Mouse (Mus musculus) kidney, postnatal 10 days (tissue): ENCODE results near the gene Enox1.
A peak's percentile ranks its signal among the peaks of the same experiment; 100 is the strongest.

Experiments
- DNase-seq: peaks from one replicate; pipeline ENCODE4 v3.0.0; 2021; ENCODE audit warnings: mixed read lengths

Gene Enox1

DNA sequence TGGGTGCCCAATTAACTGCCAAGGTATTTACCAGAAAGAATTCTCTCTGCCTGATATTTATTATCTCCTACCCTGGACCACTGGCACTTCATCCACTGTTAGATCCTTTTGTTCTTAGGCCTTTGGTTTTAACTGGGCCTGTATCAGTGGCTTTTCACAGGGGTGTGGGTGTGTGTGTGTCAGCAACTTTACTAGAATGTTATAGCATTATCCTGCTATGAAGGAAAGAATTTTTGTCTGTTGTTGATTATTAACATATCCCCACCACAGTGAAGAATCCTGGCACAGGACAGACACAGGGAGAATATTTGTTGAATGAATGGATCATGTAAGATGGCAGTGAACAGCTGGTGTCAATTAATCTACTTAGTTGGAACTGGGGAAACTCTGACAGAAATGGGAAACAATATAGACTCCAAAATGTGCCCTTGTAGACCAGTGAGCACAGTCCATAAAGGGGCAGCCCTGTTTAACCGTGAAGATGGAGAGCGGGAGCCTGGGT lies 40.9 kb downstream of the Enox1 start:
- no peak for DNase-seq

DNA sequence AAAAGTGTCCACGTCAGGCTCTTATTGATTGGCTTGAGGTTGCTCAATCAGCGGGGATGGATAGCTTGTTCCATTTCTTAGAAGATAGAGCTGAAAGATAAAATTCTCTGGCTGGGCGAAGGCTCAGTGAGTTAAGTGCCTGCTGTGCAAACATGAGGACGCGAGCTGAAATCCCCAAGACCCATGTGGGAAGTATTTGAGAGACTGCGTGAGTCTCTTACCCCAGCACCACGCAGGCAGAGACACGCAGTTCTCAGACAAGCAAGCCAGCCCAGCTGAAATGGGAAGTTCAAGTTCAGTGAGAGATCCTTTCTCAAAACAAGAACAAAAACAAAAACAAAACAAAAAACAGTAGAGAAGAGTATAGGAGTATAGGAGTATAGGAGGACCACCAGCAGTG lies 54.3 kb downstream of the Enox1 start:
- no peak for DNase-seq

DNA sequence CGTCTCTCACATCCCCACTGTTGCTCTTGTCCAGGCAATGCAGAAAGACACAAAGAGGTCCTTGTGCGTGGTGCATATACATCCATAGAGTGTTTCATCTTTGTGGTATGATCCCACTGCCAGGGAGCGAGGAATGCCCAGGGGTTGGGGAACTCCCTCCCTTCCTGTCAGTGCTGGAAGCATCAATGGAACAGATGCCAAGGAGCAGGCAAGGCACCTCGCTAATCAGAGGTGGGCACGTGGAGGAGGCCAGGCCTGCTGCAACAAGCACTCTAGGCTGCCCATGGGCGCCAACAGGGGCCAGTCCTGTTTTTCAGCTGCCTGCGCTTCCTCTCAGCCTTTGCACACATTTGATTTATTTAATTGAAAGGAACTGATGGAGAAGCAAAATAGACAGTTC lies 56.6 kb downstream of the Enox1 start:
- DNase-seq, result no peak

DNA sequence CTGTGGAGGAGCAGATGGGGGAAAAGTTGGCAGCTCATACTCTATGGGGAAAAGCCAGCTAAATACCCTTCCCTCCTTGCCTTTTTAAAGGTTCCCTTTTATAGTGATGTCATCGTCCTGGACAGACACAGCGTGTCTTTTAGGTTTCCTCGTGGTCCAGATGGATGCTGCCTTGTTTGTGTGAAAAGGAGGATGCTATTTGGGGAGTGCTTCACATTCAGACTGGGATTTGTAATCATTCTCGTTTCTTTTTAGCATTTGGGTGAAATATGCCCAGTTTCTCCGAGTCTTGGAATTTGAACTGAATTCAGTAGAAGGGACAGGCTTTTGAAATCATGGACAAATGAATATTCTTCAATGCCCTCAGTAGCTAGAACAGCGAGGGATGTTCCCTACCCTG lies 58.3 kb downstream of the Enox1 start:
- DNase-seq, result no peak

DNA sequence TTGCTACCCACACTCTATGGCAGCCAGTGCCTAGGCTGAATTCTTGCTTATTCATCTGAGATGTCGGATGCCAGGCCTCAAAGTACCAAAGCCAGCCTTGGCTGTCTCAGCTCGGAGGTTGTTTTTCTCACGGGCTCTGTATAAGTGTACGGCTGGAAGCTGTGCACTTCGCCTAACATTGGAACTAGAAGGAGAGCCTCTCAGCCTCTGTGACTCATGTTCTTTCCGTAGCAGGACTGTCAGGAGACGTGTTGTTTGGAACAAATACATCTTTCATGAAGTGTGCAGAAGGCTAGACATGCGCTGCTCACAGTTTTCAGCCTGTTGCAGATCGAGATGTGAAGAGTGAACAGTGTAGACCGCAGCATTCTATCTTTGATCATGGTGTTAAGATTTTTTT lies 68.8 kb downstream of the Enox1 start:
- no peak for DNase-seq

DNA sequence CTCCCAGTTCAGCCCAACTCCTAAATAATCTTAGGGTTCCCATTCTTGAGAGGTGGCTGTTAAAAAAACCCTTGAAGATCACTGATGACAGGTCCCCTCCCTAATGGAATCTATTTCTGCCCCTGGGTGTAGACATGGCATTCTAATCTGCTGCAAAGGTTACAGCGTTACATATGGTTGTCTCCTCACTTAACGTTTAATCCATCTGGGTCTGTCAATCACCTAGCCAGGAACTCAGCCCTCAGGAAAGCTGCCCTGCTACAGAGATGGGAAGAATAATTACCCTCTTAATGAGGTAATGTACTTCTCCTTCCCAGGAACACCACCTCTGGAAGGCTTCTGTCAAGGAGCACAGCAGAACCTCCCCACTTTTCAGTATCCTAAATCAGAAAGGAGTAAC lies 82.2 kb downstream of the Enox1 start:
- no peak for DNase-seq

DNA sequence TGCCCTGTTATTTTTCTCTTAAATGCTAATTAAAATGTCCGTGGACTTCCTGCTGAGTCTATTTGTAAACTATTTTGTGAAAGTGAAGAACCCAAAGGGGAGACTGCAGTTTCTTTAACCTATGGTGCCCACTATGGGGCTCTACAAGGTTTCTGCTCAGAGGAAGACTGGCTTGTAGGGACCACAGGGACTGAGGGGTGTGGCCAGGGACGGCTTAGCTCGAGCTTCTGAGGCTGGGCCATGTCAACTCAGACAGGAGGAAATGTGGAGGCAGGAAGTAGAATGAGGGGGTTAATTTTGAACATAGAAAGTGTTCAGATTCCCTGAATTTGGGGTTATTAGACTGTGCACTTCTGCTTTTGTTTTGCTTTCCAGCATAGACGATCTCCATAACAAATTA lies 82.8 kb downstream of the Enox1 start:
- DNase-seq, result peak; percentile 22

DNA sequence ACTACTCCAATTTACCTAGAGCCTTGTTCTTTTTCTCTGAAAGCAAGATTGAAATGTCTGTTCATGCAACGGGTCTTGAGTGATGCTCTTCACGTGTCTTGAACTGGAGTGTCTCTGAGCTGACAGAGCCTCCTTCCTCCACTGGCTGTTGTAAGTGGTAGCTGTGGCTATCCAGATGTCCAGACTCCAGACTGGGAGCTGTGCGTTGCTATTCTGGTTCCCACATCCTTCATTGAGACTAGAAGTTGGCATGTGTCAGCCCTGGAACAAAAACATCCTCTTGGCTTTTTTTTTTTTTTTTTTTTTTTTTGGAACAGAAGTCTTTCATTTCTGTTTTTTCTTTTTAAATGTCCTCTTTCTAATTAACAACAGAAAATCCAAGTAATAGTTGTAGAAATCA lies 90.4 kb downstream of the Enox1 start:
- no peak for DNase-seq

DNA sequence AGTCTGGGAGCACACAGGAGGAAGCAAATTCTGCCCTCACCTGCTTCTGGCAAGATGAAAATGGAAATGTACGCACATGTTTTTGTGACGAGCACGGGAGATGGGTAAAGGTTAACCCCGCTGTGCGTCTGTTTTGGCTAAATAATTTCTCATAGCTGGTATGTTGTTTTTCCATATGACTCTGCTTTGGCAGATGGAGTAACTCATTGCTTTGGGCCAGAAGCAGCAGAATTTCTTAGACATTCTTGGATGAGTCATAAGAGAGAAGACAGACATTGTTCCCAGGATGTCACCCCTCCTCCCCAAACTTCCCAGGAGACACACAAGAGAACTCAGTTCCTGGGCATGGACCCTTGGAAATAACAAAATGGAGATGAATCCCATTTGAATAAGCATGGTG lies 91.9 kb downstream of the Enox1 start:
- DNase-seq, result no peak

DNA sequence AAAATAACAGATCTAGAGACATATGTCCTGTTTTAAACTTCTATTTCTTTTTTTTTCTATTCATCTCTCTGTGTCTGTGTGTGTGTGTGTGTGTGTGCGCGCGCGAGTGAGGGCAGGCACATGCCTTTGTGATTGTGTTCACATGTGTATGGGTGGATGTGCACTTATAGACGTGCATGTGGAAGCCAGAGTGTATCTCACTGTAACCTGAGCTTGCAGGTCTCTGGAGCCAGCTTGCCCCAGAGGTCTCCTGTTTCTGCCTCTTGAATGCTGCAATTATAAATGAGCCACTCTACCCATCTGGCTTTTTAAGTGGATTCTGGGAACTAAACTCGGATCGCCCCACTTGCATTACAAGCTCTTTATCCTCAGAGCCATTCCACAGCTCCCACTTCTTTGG lies 92.4 kb downstream of the Enox1 start:
- no peak for DNase-seq

DNA sequence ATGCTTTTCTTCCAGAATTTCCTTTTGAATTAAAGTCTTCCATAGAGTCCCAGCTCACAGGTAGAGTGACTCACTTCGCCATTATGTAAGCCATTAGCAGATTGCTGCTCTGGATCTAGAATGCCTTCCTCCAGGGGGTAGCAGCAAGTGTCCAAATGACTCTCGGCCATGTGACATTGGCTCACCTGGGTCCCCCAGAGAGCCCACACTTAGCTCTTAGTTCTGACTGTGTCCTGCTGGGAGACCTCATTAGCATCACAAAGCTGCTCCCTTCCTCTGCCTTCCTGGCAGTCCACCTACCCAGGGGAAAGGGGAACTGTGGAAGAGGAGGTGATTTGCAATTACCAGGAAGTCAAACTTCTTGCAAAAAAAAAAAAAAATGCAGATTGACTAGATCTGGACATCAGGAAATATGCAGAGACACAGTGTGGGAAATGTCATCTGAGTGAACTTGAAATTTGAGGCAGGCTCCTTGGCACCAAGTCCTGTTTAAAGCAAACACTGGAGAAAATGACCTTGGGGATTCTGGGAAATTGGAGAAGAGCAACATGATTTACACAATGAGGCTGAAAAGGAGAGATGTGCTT lies 94.2 kb downstream of the Enox1 start:
- no peak for DNase-seq

DNA sequence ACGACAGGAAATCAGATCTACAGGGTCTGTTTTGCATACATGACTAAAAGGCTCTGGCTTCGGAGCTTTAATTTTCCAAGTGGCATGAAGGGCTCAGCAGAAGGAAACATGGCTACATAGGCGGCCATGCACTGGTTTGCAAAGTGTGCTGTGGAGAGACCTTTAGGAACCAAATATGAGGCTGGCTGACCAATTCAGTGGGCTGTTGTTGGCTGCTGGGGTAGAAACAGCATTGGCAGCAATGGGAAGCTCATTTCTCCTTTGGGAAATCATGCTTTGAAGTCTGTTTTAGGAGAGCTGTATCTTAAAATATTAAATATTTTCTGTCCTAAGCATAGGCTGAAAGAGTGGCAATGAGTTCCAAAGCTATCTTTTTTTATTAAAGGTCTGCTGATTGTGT lies 98.6 kb downstream of the Enox1 start:
- DNase-seq, result no peak

DNA sequence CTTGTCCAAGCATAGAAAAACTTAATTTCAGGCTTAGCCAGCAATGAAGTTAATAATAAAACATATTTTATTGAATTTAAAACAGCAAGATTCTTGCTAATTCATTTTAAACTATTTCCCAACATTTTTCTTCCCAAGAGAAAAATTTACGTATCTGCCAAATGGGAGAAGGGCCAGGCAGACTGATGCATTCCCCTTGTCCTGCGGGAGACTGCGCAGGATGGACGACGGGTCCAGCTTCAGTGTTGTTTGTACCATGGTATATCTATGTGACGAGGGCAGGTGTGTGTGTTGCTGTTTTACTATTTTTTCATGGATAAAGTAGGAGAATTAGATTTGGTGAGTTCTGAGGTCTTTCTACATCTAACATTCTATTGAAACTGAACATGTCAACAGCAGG lies 99.1 kb downstream of the Enox1 start:
- DNase-seq, result peak; percentile 46

DNA sequence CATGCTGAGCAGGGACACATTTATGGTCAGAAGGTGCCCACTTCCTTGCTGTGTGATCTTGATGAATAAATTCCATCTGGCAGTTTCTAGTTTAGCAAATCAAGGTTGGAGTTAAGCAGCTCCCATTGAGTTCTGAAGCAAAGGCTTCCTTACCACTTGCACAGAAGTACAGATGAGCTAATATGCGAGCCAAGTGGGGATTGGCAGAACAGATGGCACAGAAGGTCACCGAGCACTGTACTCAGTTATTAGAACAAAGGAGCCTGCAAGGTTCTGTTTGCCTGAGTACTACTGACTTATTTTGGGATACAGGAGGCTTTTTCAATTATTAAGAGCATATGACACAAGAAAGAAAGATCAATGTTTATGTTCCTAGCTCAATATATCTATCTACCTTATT lies 100.4 kb downstream of the Enox1 start:
- no peak for DNase-seq

DNA sequence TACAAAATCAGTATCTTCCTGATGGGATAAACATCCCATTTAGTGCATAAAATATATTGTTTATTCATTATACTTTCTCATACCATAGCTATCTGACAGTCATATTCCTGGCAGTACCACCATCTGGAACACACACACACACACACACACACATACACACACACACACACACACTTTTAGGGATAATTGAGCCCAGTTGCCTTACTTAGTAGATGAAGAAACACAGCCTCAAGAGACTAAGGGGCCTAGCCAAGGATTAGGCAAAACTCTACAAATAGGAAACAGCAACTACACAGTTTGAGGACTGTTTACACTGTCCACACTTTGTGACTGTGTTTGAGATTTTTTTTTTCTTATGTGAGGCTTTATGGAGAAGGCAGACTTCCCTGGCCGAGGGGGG lies 100.9 kb downstream of the Enox1 start:
- no peak for DNase-seq

DNA sequence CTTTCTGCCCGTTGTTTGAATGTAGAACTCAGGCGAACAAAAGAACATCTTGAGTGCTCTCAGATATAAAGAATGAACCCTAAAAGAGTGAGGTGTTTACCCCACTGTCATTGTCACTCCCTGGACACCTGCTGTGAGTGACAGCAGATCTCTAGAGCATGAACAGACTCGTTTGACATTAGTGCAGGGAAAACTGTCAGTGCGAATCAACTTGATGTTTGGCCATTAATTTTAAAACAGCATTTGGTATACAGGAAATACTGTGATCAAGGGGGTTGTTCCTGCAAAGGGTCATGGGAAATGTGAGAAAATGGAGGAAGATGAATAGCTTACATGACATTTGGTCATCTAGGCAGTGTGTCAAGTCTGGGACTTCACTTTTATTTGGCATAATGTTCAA lies 101.6 kb downstream of the Enox1 start:
- no peak for DNase-seq

DNA sequence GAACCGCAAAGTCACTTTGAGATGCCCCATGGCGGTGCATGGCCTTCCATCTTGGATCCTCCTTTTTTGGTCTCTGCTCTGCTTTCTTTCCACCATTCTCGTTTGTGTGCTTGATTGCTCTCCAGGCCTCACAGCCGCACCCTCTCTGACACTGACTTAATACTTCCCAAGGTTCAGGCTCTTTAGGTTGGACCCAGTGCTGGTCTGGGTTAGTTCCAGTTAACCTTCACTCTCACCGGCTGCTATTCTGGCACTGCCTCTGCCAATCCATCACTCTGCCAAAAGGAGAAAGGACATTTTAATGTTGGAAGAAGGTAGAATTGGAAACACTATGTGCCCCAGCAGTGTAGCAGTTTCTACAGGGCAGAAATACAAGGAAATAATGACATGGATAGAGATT lies 103.1 kb downstream of the Enox1 start:
- no peak for DNase-seq

DNA sequence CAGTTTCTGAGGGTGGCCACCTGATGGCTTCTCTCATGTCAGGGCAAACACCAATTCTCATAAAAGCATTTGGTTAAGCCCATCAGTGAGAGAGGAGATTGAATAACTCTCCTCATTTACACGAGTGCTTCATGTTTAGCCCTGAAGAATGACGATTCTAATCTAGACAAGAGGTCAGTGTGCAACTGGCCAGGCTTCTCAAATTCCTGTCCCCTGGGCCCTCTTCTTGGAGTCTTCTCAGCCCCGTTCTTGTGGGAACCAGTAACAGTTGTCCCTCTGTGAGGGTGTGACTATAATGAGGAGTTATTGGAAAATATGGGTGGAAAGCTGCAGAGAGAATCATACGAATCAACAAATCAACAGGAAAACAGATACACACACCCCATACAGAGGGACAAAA lies 103.5 kb downstream of the Enox1 start:
- DNase-seq, result peak; percentile 38

DNA sequence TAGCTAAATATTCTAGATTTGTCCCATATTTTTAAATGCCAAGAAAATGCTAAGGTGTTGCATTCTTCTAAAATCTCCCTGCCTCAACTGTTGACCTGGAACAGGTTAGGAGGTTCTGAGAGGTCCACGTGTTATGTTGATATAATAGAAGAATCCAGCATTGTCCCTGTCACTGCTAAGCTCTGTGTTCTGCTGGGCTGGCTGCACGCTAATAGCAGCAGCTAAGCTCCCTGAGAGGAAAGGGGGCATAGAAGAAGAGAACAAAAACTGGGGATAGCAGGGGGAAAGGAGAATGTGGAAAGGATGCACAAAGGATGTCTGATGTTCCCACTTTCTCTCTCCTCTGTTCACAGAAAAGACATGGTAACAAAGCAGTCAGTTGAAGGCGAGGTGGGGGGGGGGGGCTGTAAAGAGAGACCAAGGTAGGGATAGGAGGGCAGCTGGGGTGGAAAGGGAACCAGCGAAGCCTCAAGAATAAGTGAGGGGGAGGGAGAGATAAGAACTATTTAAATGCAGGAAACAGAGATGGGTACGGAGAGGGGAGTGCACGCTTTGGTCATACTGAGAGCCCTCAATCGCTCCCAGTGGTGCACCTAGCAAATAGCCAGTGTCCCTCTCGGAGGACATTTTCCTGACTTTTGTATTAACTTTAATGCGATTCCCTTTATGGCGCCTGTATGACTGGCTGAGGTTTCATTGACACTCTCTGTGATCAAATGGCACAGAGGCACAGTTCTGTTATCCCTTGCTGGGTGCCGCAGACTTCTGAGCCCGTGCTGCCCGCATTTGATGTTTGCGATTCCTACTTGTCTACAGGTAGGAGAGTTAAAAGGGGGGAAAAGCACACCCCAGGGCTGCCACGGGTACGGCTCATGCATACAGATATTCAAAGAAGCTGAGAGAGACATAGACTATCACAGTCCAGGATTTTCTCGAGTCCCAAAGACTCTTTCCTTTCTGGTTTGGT lies 110.5 kb downstream of the Enox1 start:
- DNase-seq, result no peak

DNA sequence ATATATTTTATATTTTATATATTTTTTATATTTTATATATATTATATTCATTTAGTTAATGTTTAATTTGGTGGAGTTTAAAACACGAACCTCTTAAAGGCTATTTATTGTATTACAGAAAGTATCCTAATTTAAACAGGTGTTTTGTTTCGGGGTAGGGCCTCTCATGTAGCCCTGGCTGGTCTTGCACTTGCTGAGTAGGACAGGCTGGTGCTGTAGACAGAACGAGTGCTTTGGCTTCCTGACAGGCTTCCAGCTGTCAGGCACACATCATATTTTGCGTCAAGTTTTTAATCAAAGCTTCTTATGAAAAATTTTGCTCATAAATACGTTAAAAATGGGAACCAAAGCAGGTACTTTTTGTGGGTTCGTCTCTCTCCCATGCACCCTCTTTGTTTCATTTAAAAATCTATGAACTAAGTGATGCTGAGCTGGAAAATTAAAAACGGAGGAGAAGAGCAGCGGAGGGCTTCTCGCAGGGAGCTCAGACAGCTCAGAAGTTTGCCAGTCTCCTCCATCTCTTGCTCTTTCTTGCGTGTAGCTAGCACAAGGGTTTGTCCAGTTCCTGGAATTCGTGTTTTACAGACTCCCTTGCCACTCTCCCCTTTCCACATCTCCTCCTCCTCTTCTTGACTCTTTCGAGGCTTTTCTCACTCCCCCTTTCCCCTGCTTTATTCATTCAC lies 115.8 kb downstream of the Enox1 start:
- no peak for DNase-seq

DNA sequence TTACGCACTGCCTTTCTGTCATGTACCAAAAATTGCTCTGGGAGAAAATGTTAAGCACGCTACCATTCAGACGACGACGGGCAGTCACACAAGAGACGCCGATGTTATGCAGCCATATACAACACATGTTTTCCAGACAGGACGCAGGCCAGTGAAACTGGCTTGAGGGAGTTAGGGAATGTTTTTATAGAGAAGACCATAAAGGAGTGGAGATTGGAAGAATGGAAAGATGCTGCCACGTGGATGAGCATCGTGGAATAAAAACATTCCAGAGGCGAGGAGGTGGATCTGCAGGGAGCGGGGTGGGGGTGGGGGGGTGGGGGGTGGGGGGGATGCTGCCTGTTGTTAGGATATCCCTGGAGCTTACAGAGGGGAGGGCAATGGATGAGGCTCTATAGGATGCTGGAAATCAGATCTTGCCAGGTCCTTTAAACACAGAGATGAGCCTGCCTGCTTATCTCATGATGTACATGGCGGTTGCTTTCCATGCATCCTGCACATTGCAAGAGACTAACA lies 116.4 kb downstream of the Enox1 start:
- DNase-seq, result peak; percentile 14

DNA sequence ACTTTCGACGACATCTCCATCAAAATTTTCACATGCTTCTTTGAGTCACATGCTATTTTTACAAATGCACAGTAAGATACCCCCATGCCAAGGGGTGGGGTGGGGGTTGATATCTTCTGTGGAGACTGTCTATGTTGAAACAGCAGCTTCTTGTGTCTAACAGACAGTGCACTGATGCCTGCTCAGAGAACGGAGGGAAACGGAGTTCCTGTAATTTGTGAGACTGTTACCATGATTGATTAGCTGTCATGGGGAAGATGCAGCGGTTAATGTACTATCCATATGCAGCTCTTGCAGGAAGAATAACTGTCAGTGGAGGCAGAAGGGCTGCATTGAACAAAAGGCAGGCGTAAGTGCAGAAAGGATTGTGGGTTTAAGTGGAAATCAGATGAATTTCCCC lies 117.2 kb downstream of the Enox1 start:
- DNase-seq, result no peak

DNA sequence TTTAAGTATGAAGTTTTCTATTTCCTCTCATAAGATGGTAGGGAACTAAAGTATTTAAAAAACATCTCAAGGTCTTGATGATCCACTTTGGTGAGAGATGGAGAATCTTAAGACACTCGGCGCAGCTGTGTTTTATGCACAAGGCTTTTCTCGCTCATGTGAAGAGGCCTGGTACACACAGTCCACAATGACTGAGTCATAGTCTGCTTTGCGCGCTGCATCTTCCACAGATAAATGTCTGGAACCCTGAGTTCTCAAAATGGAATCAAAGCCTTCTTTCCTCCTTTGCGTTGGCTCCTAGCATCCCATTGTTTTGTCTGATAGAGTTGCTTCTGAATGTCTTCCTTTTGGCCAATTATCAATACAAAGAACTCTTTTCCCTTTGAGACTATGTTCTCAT lies 119.0 kb downstream of the Enox1 start:
- DNase-seq, result no peak

DNA sequence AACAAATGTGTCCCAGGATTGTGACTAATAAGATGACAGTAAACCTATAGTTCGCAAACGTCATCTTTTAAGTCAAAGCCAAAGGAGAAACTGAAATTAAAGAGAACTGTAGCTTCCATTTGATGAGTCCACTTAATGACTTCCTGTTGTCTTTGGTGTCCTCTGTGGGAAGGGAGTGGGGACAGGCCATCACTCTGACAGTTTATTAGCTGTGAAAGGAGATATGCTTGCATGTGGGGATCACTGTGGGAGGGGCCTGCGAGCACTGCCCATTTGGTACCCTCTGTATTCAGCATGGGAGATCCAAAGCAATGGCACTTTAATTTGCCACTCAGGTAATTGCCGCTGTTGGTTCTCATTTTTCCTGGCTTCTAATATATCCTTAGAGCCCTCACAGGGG lies 122.6 kb downstream of the Enox1 start:
- DNase-seq, result no peak
